Mouse (Mus musculus) myocyte (in vitro differentiated cells): ENCODE measurements around the gene Mapk8ip2.

Experiments used
- CEBPB ChIP-seq: IDR thresholded peaks from 2 replicates; pipeline ENCODE4 v1.6.1; 2011; ENCODE audit warnings: mild to moderate bottlenecking, moderate library complexity; ENCODE audit not compliant: poor library complexity, insufficient read depth, severe bottlenecking
- E2F4 ChIP-seq: IDR thresholded peaks from one replicate; pipeline ENCODE4 v1.6.1; 2011; ENCODE audit warnings: mild to moderate bottlenecking, control low read depth, moderate library complexity; ENCODE audit not compliant: insufficient read depth
- MAX ChIP-seq: IDR thresholded peaks from one replicate; pipeline ENCODE4 v1.6.1; 2011; ENCODE audit warnings: low read depth, mild to moderate bottlenecking, control low read depth
- MYOD1 ChIP-seq, 3 experiments: IDR thresholded peaks; one replicate each; pipeline ENCODE4 v1.6.1; 2011; ENCODE audit warnings: control low read depth in 2 of 3, low read depth in 2 of 3, mild to moderate bottlenecking in 2 of 3, moderate library complexity in 1 of 3; ENCODE audit not compliant: insufficient read length in 2 of 3, control insufficient read depth in 1 of 3
- MYOG ChIP-seq, 3 experiments: IDR thresholded peaks; one replicate each; pipeline ENCODE4 v1.6.1; 2011; ENCODE audit warnings: control low read depth in 2 of 3, low read depth in 2 of 3, mild to moderate bottlenecking in 2 of 3; ENCODE audit not compliant: insufficient read length in 2 of 3, control insufficient read depth in 1 of 3, insufficient read depth in 1 of 3
- POLR2A ChIP-seq: IDR thresholded peaks from one replicate; pipeline ENCODE4 v1.6.1; 2011; ENCODE audit warnings: low read depth, mild to moderate bottlenecking, control low read depth, moderate library complexity; ENCODE audit not compliant: insufficient read length
- POLR2AphosphoS2 ChIP-seq: IDR thresholded peaks from one replicate; pipeline ENCODE4 v1.6.1; 2011; ENCODE audit warnings: low read depth, control low read depth; ENCODE audit not compliant: insufficient read length
- SRF ChIP-seq: IDR thresholded peaks from one replicate; pipeline ENCODE4 v1.6.1; 2011; ENCODE audit warnings: low read depth; ENCODE audit not compliant: control insufficient read depth, insufficient read length
- TCF12 ChIP-seq: IDR thresholded peaks from one replicate; pipeline ENCODE4 v1.6.1; 2011; ENCODE audit warnings: mild to moderate bottlenecking, control low read depth; ENCODE audit not compliant: poor library complexity, insufficient read depth, severe bottlenecking
- TCF3 ChIP-seq: IDR thresholded peaks from one replicate; pipeline ENCODE4 v1.6.1; 2011; ENCODE audit warnings: low read depth, control low read depth; ENCODE audit not compliant: insufficient read length
- USF1 ChIP-seq: IDR thresholded peaks from one replicate; pipeline ENCODE4 v1.6.1; 2011; ENCODE audit warnings: low read depth, mild to moderate bottlenecking, control low read depth, moderate library complexity

- TF ChIP-seq POLR2AphosphoS2 (no peak), CEBPB (no peak), E2F4 (no peak), POLR2A (no peak), USF1 (no peak), MYOG (IDR thresholded peaks at IDR 0.05; ENCODE audit: control insufficient read depth in 1 of 3, insufficient read depth in 1 of 3, insufficient read length in 2 of 3, low read depth in 2 of 3) (no peak), MAX (no peak), TCF3 (no peak), SRF (no peak), TCF12 (no peak), MYOD1 (IDR thresholded peaks at IDR 0.05; ENCODE audit: control insufficient read depth in 1 of 3, insufficient read length in 2 of 3, low read depth in 2 of 3) (no peak)
Measured at GRCm38 (mm10) chr15:89455642-89456041, 1.9 kb downstream of the Mapk8ip2 start.
